Mouse (Mus musculus): Measurements from ENCODE around the gene Amy2a5. TPM values are rescaled to one million over a fixed set of nuclear protein-coding genes. Genes with fewer than 3 reads are reported as not detected.

Amy2a5 gene
- 4.7 TPM for total RNA-seq (2023)

DNA sequence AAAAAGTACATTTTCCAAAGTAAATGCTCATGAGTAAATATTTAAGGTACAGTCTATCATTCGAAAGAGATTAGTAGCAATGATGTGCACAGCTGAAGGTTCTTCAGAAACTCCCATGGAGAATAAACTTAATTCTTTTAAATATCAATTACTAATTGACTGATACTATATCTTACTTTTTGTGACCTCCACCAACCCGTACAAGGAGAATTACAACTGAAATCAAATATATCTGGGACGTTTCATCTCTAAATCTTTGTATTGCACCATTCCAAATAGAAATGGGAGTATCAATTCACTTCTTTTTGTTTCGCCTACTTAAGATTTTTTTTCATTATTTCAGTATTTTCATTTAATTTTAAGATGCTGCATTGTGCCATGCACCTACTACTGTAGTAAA is at the start of gene Amy2a5:
Gene Amy2a5, minus strand, starts transcription at position 101 of the 400 bp plus-strand sequence.

GRCm38 (mm10) chr3:113291349-113291748 is 32.7 kb upstream of the Amy2a5 start, which contains the start of gene Amy2a4:
TSS of gene Amy2a4 (minus strand) at chr3:113291449.

Other genes with a start within 250 kb of the Amy2a5 start
- gene Amy2a4, start 32.6 kb upstream of the Amy2a5 start, total RNA-seq (2023): 3.2 TPM
- 3.2 TPM for gene Amy2a3, start 65.2 kb upstream of the Amy2a5 start, total RNA-seq (2023)
- 3.2 TPM for gene Amy2a2, start 97.8 kb upstream of the Amy2a5 start, total RNA-seq (2023)